In genomic region chr6:128753610-128754224, GRCm38 (mm10) we compare ENCODE assay signal across 8 mouse cellular contexts. TPM values are rescaled to one million over a fixed set of nuclear protein-coding genes. Genes with fewer than 3 reads are reported as not detected.
A peak's percentile ranks its signal among the peaks of the same experiment; 100 is the strongest.
DNase-seq lines count a peak whose midpoint lies in the region; ATAC-seq and TF ChIP-seq lines count a peak whose summit lies in the region.
"Not testable (repeated sequence)": the region's sequence is repeated elsewhere in the genome, so short reads cannot be mapped to it uniquely, and the experiment has no call there.

No protein-coding gene starts in this region.

- 28% methylated on average over 8 of the region's 8 CpGs for WGBS in hindbrain, embryonic 15.5 days

- not testable (repeated sequence) for H3K4me1 ChIP-seq in cortical plate, adult 2 months (ENCODE audit: control insufficient read depth, insufficient read depth, low read length); hindbrain, embryonic 15.5 days (replicated peaks)

- not testable (repeated sequence) for H3K36me3 ChIP-seq in hindbrain, embryonic 15.5 days

- peak; percentile 71 for DNase-seq in adipocyte (ENCODE audit: low spot score)
- peak; percentile 76 for DNase-seq in gastrocnemius, adult 2 months
- peak; percentile 79 to 80 for DNase-seq in layer of hippocampus, postnatal 36 days
- DNase-seq in lung, postnatal 14 days: peak; percentile 89
- DNase-seq in retina, embryonic 14.5 days (ENCODE audit: low spot score): peak; percentile 93
- DNase-seq in thymus, postnatal 36 days: peak; percentile 60 to 65

- peak overlapping the region; percentile 45 for H3K4me2 ChIP-seq in hindbrain, embryonic 15.5 days

- peak overlapping the region; percentile 7; the same call in 1 of the 2 replicates for H3K4me3 ChIP-seq in cortical plate, adult 2 months (ENCODE audit: insufficient read depth, low read length)
- H3K4me3 ChIP-seq in gastrocnemius, adult 2 months: peak overlapping the region; percentile 45
- not testable (repeated sequence) for H3K4me3 ChIP-seq in hindbrain, embryonic 15.5 days

- intact Hi-C loops in gastrocnemius, adult 2 months (cut with DNase I): loop anchor here (10.0 kb wide), 1 partner anchor 149 kb away; no protein-coding TSS in a partner anchor

- peak; percentile 97 for ATAC-seq in hindbrain, embryonic 15.5 days (ENCODE audit: low FRiP score, low read depth)

- H3K9me3 ChIP-seq in hindbrain, embryonic 15.5 days: not testable (repeated sequence)

- H3K9ac ChIP-seq in hindbrain, embryonic 15.5 days: not testable (repeated sequence)

- not testable (repeated sequence) for H3K27ac ChIP-seq in cortical plate, adult 2 months (ENCODE audit: insufficient read depth, low read length); gastrocnemius, adult 2 months
- peak overlapping the region; percentile 72 for H3K27ac ChIP-seq in hindbrain, embryonic 15.5 days (replicated peaks)

- TF ChIP-seq POLR2A in cortical plate, adult 2 months (IDR thresholded peaks at IDR 0.05; ENCODE audit: extremely low read depth, insufficient read depth, low read length): not testable (repeated sequence)

- TF ChIP-seq CTCF in cortical plate, adult 2 months (IDR thresholded peaks at IDR 0.05; ENCODE audit: extremely low read depth, insufficient read depth, low read length): peak; percentile 57
- peak; percentile 67 for TF ChIP-seq CTCF in gastrocnemius, adult 2 months (IDR thresholded peaks at IDR 0.05)

- H3K27me3 ChIP-seq in hindbrain, embryonic 15.5 days: not testable (repeated sequence)

RNA-seq across cellular contexts. Expression of gene Klrb1, which starts 30.9 kb away (rescaled TPM):
- polyA plus RNA-seq in cortical plate, adult 2 months (2012; rRNA removed): not detected in 2 replicates
- not detected for total RNA-seq in gastrocnemius, adult 2 months (2021)
- polyA plus RNA-seq in hindbrain, embryonic 15.5 days (2015; fragmentation: Nextera tagmentation; extraction: Ambion mirVana): 0.31 and 0.94 TPM in 2 replicates
- under 1 TPM; 0.46 to 0.62 TPM for total RNA-seq in layer of hippocampus, postnatal 36 days (2021)

RNA-seq across cellular contexts. Expression of gene Klrb1c, which starts 35.3 kb away (rescaled TPM):
- polyA plus RNA-seq in cortical plate, adult 2 months (2012; rRNA removed): 0.04 and 0.19 TPM in 2 replicates
- not detected for total RNA-seq in gastrocnemius, adult 2 months (2021)
- polyA plus RNA-seq in hindbrain, embryonic 15.5 days (2015; fragmentation: Nextera tagmentation; extraction: Ambion mirVana): 0.12 TPM in 1 of 2 replicates, not detected in the other
- not detected for total RNA-seq in layer of hippocampus, postnatal 36 days (2021)
